In the genomic region with DNA sequence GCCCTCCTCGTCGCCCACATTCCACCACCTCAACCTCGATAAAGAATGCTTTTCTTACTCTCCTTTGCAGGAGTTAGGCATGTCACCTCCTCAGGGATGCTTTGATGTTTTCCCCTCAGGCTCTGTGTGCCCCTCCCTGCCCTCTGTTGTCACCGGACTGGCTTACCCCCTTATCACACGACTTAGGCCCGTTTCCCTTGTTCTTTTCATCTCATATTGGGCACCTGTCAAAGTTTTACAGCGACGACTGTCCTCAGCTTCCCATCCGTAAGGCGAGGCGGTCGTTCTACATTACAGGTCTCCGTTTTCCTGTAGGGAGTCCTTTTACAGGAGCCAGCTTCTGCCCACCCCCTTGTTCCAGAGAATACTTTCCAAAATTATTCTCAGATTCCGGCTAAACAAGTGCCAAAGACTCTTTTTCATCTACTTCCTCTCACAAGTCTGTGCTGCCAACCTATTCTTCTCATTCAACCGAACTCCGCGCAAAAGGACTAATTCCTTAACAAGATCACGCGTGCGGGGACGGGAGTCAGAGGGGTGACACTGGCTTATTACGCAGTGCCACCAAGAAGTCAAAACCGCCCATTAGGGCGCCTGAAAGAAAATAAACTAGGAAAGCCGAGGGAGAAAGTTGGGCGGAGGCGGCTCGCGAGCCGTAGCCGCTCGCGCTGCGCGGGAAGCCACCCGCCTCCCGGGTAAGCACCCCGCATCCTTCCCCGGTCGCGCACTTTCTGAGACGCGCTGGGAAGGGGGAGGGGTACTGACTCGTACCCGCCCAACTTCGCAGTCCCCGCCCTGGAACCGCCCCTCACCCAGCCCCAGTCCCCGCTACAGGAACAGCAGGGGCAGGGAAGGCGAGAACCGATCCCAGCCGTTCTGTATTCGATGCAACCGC, we compare ENCODE assay signal across 8 mouse cellular contexts. TPM values are rescaled to one million over a fixed set of nuclear protein-coding genes. Genes with fewer than 3 reads are reported as not detected.
DNase-seq lines count a peak whose midpoint lies in the region; ATAC-seq and TF ChIP-seq lines count a peak whose summit lies in the region.

No protein-coding gene starts in this region.

- peaks cover 22% of the 10 kb centered on the region for H3K27me3 ChIP-seq in heart, embryonic 12.5 days (replicated peaks)
- no peaks in the 10 kb centered on the region for H3K27me3 ChIP-seq in CH12.LX (replicated peaks)
- H3K27me3 ChIP-seq in embryonic facial prominence, embryonic 10.5 days (replicated peaks; ENCODE audit: low read depth, poor library complexity, severe bottlenecking) = peaks cover 55% of the 10 kb centered on the region
- peaks cover 32% of the 10 kb centered on the region for H3K27me3 ChIP-seq in hindbrain, postnatal 0 days (ENCODE audit: insufficient read depth, low read length)
- peaks cover 26% of the 10 kb centered on the region for H3K27me3 ChIP-seq in megakaryocyte, embryonic 14.5 days (replicated peaks)
- H3K27me3 ChIP-seq in thymus, adult 2 months (ENCODE audit: control insufficient read depth, insufficient read depth, low read length) = peaks cover 14% of the 10 kb centered on the region; the same call in 1 of the 2 replicates

- WGBS in heart, embryonic 12.5 days = under 1% methylated on average over 54 of the region's 54 CpGs
- WGBS in embryonic facial prominence, embryonic 10.5 days = under 1% methylated on average over 54 of the region's 54 CpGs
- 1% methylated on average over 53 of the region's 54 CpGs for WGBS in hindbrain, postnatal 0 days
- WGBS in thymus, adult 2 months = 4% methylated on average over 54 of the region's 54 CpGs

- no peak for DNase-seq in heart, postnatal 36 days
- peak; percentile 75 for DNase-seq in CH12.LX (ENCODE audit: extremely low read depth)
- DNase-seq in embryonic facial prominence, embryonic 10.5 days (ENCODE audit: low spot score) = peak; percentile 34
- no peak for DNase-seq in hindbrain, postnatal 0 days (ENCODE audit: low spot score)
- DNase-seq in thymus, adult 2 months = peak; percentile 6
- DNase-seq in layer of hippocampus, adult 8-10 months (ENCODE audit: low spot score in 2 of 2) = no peak

- peak overlapping the region; percentile 91 for H3K4me2 ChIP-seq in heart, embryonic 12.5 days
- peak overlapping the region; percentile 88 for H3K4me2 ChIP-seq in CH12.LX (ENCODE audit: insufficient read depth, low read depth, poor library complexity, severe bottlenecking)
- H3K4me2 ChIP-seq in hindbrain, postnatal 0 days (ENCODE audit: low read depth, low read length) = peak overlapping the region; percentile 80

- peak; percentile 92 for ATAC-seq in heart, embryonic 12.5 days (ENCODE audit: insufficient number of reproducible peaks, low FRiP score)
- peak; percentile 88 for ATAC-seq in hindbrain, postnatal 0 days

- dilution Hi-C loops in CH12.LX (cut with MboI; ENCODE audit: extremely low pct_ligation_motif_present, extremely low pct_unique_long_range_greater_than_20kb, low sequenced_read_pairs) = no loop called here

- H3K27ac ChIP-seq in heart, embryonic 12.5 days (ENCODE audit: poor library complexity, severe bottlenecking) = peak overlapping the region; percentile 96
- H3K27ac ChIP-seq in CH12.LX (ENCODE audit: insufficient read depth, low read depth) = peak overlapping the region; percentile 56
- H3K27ac ChIP-seq in embryonic facial prominence, embryonic 10.5 days (replicated peaks) = peak overlapping the region; percentile 91
- peak overlapping the region; percentile 84 for H3K27ac ChIP-seq in hindbrain, postnatal 0 days
- H3K27ac ChIP-seq in thymus, adult 2 months (ENCODE audit: control insufficient read depth, insufficient read depth, low read length) = no peak overlapping the region

- intact Hi-C loops in heart, postnatal 36 days (cut with DNase I) = loop anchor here (1.0 kb wide), 1 partner anchor 32 kb away; no protein-coding TSS in a partner anchor

- no peaks in the 10 kb centered on the region for H3K36me3 ChIP-seq in heart, embryonic 12.5 days
- H3K36me3 ChIP-seq in CH12.LX (replicated peaks in 1 of 2; ENCODE audit: control insufficient read depth in 1 of 2, insufficient read depth in 1 of 2, low read length in 1 of 2) = peaks cover 2 to 13% of the 10 kb centered on the region in 2 experiments
- H3K36me3 ChIP-seq in embryonic facial prominence, embryonic 10.5 days (replicated peaks) = no peaks in the 10 kb centered on the region
- H3K36me3 ChIP-seq in hindbrain, postnatal 0 days (ENCODE audit: insufficient read depth, low read length) = no peaks in the 10 kb centered on the region
- peaks cover 9% of the 10 kb centered on the region for H3K36me3 ChIP-seq in megakaryocyte, embryonic 14.5 days (replicated peaks; ENCODE audit: low read length)
- no peaks in the 10 kb centered on the region for H3K36me3 ChIP-seq in thymus, adult 2 months (ENCODE audit: control insufficient read depth, insufficient read depth, low read length)

- no peak for TF ChIP-seq CTCF in CH12.LX (conservative IDR thresholded peaks at IDR 0.05 in 1 of 2, IDR thresholded peaks at IDR 0.05 in 1 of 2; ENCODE audit: low read depth in 2 of 2, low read length in 2 of 2)
- no peak for TF ChIP-seq CTCF in hindbrain, postnatal 0 days (IDR thresholded peaks at IDR 0.05; ENCODE audit: low read depth)
- TF ChIP-seq CTCF in thymus, adult 2 months (IDR thresholded peaks at IDR 0.05; ENCODE audit: borderline replicate concordance, control insufficient read depth, extremely low read depth, insufficient read depth, low read length, poor library complexity) = no peak

- no peak for TF ChIP-seq RAD21 in CH12.LX (IDR thresholded peaks at IDR 0.05; ENCODE audit: low read depth, low read length)

- H3K9ac ChIP-seq in heart, embryonic 12.5 days = peak overlapping the region; percentile 79
- H3K9ac ChIP-seq in CH12.LX (ENCODE audit: insufficient read depth, low read depth) = peak overlapping the region; percentile 58
- peak overlapping the region; percentile 75 for H3K9ac ChIP-seq in hindbrain, postnatal 0 days (replicated peaks; ENCODE audit: low read length)

- peak overlapping the region; percentile 73 for H3K4me3 ChIP-seq in heart, embryonic 12.5 days
- peak overlapping the region; percentile 65 to 74 (median 68) for H3K4me3 ChIP-seq in CH12.LX (replicated peaks in 1 of 3; ENCODE audit: low read depth in 2 of 3, low read length in 2 of 3, poor library complexity in 1 of 3)
- H3K4me3 ChIP-seq in embryonic facial prominence, embryonic 10.5 days = peak overlapping the region; percentile 78
- H3K4me3 ChIP-seq in hindbrain, postnatal 0 days (ENCODE audit: low read length) = peak overlapping the region; percentile 73
- H3K4me3 ChIP-seq in megakaryocyte, embryonic 14.5 days (replicated peaks) = peak overlapping the region; percentile 96
- peak overlapping the region; percentile 83 for H3K4me3 ChIP-seq in thymus, adult 2 months (ENCODE audit: control insufficient read depth, insufficient read depth, low read length)

- peaks cover 29% of the 10 kb centered on the region for H3K4me1 ChIP-seq in heart, embryonic 12.5 days (replicated peaks)
- peaks cover 0 to 13% of the 10 kb centered on the region in 2 experiments; a peak in 2 of 4 replicates for H3K4me1 ChIP-seq in CH12.LX (ENCODE audit: control insufficient read depth in 1 of 2, insufficient read depth in 2 of 2)
- H3K4me1 ChIP-seq in embryonic facial prominence, embryonic 10.5 days = peaks cover 30% of the 10 kb centered on the region
- H3K4me1 ChIP-seq in hindbrain, postnatal 0 days (ENCODE audit: insufficient read depth, low read length) = peaks cover 8% of the 10 kb centered on the region; the same call in 1 of the 2 replicates
- H3K4me1 ChIP-seq in megakaryocyte, embryonic 14.5 days = peaks cover 26% of the 10 kb centered on the region
- H3K4me1 ChIP-seq in thymus, adult 2 months (replicated peaks; ENCODE audit: control insufficient read depth, insufficient read depth, low read length) = peaks cover 24% of the 10 kb centered on the region

- H3K9me3 ChIP-seq in heart, embryonic 12.5 days (replicated peaks) = no peaks in the 10 kb centered on the region
- peaks cover 21% of the 10 kb centered on the region for H3K9me3 ChIP-seq in CH12.LX (replicated peaks; ENCODE audit: low read length)
- no peaks in the 10 kb centered on the region for H3K9me3 ChIP-seq in embryonic facial prominence, embryonic 10.5 days
- no peaks in the 10 kb centered on the region for H3K9me3 ChIP-seq in hindbrain, postnatal 0 days (ENCODE audit: low read length)
- H3K9me3 ChIP-seq in megakaryocyte, embryonic 14.5 days = peaks cover 17% of the 10 kb centered on the region

- in situ Hi-C loops in CH12.LX (cut with MboI; ENCODE audit: low pct_ligation_motif_present, low pct_unique_long_range_greater_than_20kb, low sequenced_read_pairs) = no loop called here

- no peaks in the 10 kb centered on the region for H3K79me2 ChIP-seq in CH12.LX (replicated peaks; ENCODE audit: control insufficient read depth, extremely low read depth, insufficient read depth, poor library complexity, severe bottlenecking)

- peak; percentile 69 for TF ChIP-seq POLR2A in CH12.LX (IDR thresholded peaks at IDR 0.05; ENCODE audit: low read depth, low read length)
- TF ChIP-seq POLR2A in thymus, adult 2 months (IDR thresholded peaks at IDR 0.05; ENCODE audit: control insufficient read depth, extremely low read depth, insufficient read depth, low read length, poor library complexity) = no peak

- TF ChIP-seq EP300 in CH12.LX (IDR thresholded peaks at IDR 0.05; ENCODE audit: low read length) = no peak

RNA-seq across cellular contexts. Expression of gene Hspa2, which starts 0.7 kb away (rescaled TPM):
- polyA plus RNA-seq in heart, embryonic 12.5 days (2016; fragmentation: Nextera tagmentation; extraction: Ambion mirVana) = 23.2 and 23.9 TPM in 2 replicates
- total RNA-seq in heart, postnatal 36 days (2021) = 1 to 10 TPM; 5.7 to 7.8 TPM
- 4.7 and 5.3 TPM in 2 replicates for total RNA-seq in CH12.LX (2012; rRNA removed)
- total RNA-seq in CH12.LX (2014; rRNA removed) = 3.4 and 3.6 TPM in 2 replicates
- polyA plus RNA-seq in CH12.LX (2012; ENCODE audit: insufficient read length, low read depth) = 3.4 and 3.8 TPM in 2 replicates
- polyA plus RNA-seq in embryonic facial prominence, embryonic 10.5 days (2016; fragmentation: Nextera tagmentation; extraction: Ambion mirVana) = 5.4 and 5.9 TPM in 2 replicates
- 9.6 and 17.2 TPM in 2 replicates for total RNA-seq in hindbrain, postnatal 0 days (2014; rRNA removed)
- 11.1 and 13.8 TPM in 2 replicates for polyA plus RNA-seq in hindbrain, postnatal 0 days (2015; fragmentation: Nextera tagmentation; extraction: Ambion mirVana)
- polyA plus RNA-seq in megakaryocyte, embryonic 14.5 days (2012; ENCODE audit: insufficient read depth, low replicate concordance) = 2.9 and 5.8 TPM in 2 replicates
- 5.1 and 6.0 TPM in 2 replicates for polyA plus RNA-seq in thymus, adult 2 months (2012; rRNA removed)
- 100 to 1,000 TPM in 3 of 4 experiments, 10 to 100 TPM in 1; 93.5 to 105 (median 103) TPM for total RNA-seq in layer of hippocampus, adult 8-10 months (2022)

RNA-seq across cellular contexts. Expression of gene Ppp1r36, which starts 14.1 kb away (rescaled TPM):
- 2.8 and 3.8 TPM in 2 replicates for polyA plus RNA-seq in heart, embryonic 12.5 days (2016; fragmentation: Nextera tagmentation; extraction: Ambion mirVana)
- not detected for total RNA-seq in heart, postnatal 36 days (2021)
- total RNA-seq in CH12.LX (2012; rRNA removed) (not detected in 2 replicates), CH12.LX (2014; rRNA removed) (not detected in 2 replicates)
- not detected in 2 replicates for polyA plus RNA-seq in CH12.LX (2012; ENCODE audit: insufficient read length, low read depth)
- polyA plus RNA-seq in embryonic facial prominence, embryonic 10.5 days (2016; fragmentation: Nextera tagmentation; extraction: Ambion mirVana) = 1.6 and 1.8 TPM in 2 replicates
- 0.25 and 0.52 TPM in 2 replicates for total RNA-seq in hindbrain, postnatal 0 days (2014; rRNA removed)
- polyA plus RNA-seq in hindbrain, postnatal 0 days (2015; fragmentation: Nextera tagmentation; extraction: Ambion mirVana) = 2.7 and 2.8 TPM in 2 replicates
- not detected in 2 replicates for polyA plus RNA-seq in megakaryocyte, embryonic 14.5 days (2012; ENCODE audit: insufficient read depth, low replicate concordance)
- polyA plus RNA-seq in thymus, adult 2 months (2012; rRNA removed) = not detected in 2 replicates
- total RNA-seq in layer of hippocampus, adult 8-10 months (2022) = 1 to 10 TPM; 1.9 to 3.2 (median 2.4) TPM

RNA-seq across cellular contexts. Expression of gene Zbtb1, which starts 33.2 kb away (rescaled TPM):
- 9.9 and 10.4 TPM in 2 replicates for polyA plus RNA-seq in heart, embryonic 12.5 days (2016; fragmentation: Nextera tagmentation; extraction: Ambion mirVana)
- 1 to 10 TPM; 3.5 to 4.2 TPM for total RNA-seq in heart, postnatal 36 days (2021)
- total RNA-seq in CH12.LX (2012; rRNA removed) (6.4 and 7.5 TPM in 2 replicates), CH12.LX (2014; rRNA removed) (22.0 and 24.9 TPM in 2 replicates)
- 16.0 and 17.1 TPM in 2 replicates for polyA plus RNA-seq in CH12.LX (2012; ENCODE audit: insufficient read length, low read depth)
- polyA plus RNA-seq in embryonic facial prominence, embryonic 10.5 days (2016; fragmentation: Nextera tagmentation; extraction: Ambion mirVana) = 9.4 and 10.0 TPM in 2 replicates
- total RNA-seq in hindbrain, postnatal 0 days (2014; rRNA removed) = 3.3 and 3.6 TPM in 2 replicates
- 3.0 and 3.1 TPM in 2 replicates for polyA plus RNA-seq in hindbrain, postnatal 0 days (2015; fragmentation: Nextera tagmentation; extraction: Ambion mirVana)
- 0.79 and 4.7 TPM in 2 replicates for polyA plus RNA-seq in megakaryocyte, embryonic 14.5 days (2012; ENCODE audit: insufficient read depth, low replicate concordance)
- polyA plus RNA-seq in thymus, adult 2 months (2012; rRNA removed) = 7.2 and 8.0 TPM in 2 replicates
- 1 to 10 TPM; 7.2 to 8.1 (median 7.5) TPM for total RNA-seq in layer of hippocampus, adult 8-10 months (2022)

RNA-seq across cellular contexts. Expression of gene Zbtb25, which starts 33.8 kb away (rescaled TPM):
- polyA plus RNA-seq in heart, embryonic 12.5 days (2016; fragmentation: Nextera tagmentation; extraction: Ambion mirVana) = 13.0 and 15.4 TPM in 2 replicates
- total RNA-seq in heart, postnatal 36 days (2021) = 10 to 100 TPM in 1 of 2 experiments, 1 to 10 TPM in 1; 5.4 to 10.4 TPM
- total RNA-seq in CH12.LX (2012; rRNA removed) (7.3 TPM in 2 replicates), CH12.LX (2014; rRNA removed) (6.6 and 7.2 TPM in 2 replicates)
- 8.5 and 18.7 TPM in 2 replicates for polyA plus RNA-seq in CH12.LX (2012; ENCODE audit: insufficient read length, low read depth)
- 14.6 and 17.7 TPM in 2 replicates for polyA plus RNA-seq in embryonic facial prominence, embryonic 10.5 days (2016; fragmentation: Nextera tagmentation; extraction: Ambion mirVana)
- 20.5 and 25.2 TPM in 2 replicates for total RNA-seq in hindbrain, postnatal 0 days (2014; rRNA removed)
- 12.1 and 12.7 TPM in 2 replicates for polyA plus RNA-seq in hindbrain, postnatal 0 days (2015; fragmentation: Nextera tagmentation; extraction: Ambion mirVana)
- polyA plus RNA-seq in megakaryocyte, embryonic 14.5 days (2012; ENCODE audit: insufficient read depth, low replicate concordance) = 2.4 and 7.2 TPM in 2 replicates
- polyA plus RNA-seq in thymus, adult 2 months (2012; rRNA removed) = 22.1 and 28.7 TPM in 2 replicates
- 10 to 100 TPM; 19.4 to 22.5 (median 19.9) TPM for total RNA-seq in layer of hippocampus, adult 8-10 months (2022)

Comparison
In these comparisons a context has a peak if more than half of its experiments do, and no peak if none do; other contexts are left out.
1. DNase-seq: peak in CH12.LX (single experiment), embryonic facial prominence, embryonic 10.5 days (single experiment) and thymus, adult 2 months (single experiment); none in heart, postnatal 36 days (0 of 2), hindbrain, postnatal 0 days (single experiment) and layer of hippocampus, adult 8-10 months (0 of 2).
2. Peak in every context shown above with its lines, with median percentiles within 50 percentile points of each other: H3K4me2 ChIP-seq, H3K4me3 ChIP-seq and H3K9ac ChIP-seq.